Mouse (Mus musculus): ENCODE data around the gene Myh13. TPM values are rescaled to one million over a fixed set of nuclear protein-coding genes. Genes with fewer than 3 reads are reported as not detected.

Myh13 gene
- polyA plus RNA-seq, 1 experiment: not detected

DNA sequence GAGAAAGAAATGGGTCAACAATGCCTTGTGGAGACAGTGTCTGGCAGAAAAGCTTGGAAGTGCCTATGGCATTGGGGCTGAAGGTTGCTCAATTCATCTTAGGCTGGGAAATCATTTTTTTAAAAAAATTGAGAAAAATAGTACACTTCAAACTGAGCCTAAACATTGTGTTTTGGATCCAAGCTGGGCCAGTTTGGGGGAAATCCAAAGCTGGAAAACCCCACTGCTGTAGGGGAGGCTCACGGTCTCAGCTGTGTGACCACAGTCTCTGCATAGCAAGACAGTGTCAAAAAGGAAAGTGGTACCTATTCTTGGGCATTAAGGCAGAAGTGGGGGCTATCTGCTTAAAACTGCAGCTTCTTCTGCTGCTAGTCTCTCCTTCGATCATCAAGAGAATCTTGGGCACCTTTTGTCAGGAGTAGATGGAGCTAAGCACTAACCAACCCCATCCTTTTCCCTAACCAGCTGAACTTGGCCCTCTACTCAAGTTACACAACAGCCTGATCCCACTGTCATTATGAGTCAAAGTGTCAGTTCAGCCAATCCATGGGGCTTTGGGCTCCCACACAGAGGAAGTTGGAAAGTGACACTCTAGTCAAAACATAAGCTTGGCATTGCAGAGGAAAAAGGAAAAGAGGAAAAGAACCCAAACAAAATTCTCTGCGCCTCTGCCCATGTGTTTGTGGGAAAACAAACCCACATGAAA, 69.4 kb downstream of the Myh13 start:
- no peak for DNase-seq (ENCODE audit: low spot score)

DNA sequence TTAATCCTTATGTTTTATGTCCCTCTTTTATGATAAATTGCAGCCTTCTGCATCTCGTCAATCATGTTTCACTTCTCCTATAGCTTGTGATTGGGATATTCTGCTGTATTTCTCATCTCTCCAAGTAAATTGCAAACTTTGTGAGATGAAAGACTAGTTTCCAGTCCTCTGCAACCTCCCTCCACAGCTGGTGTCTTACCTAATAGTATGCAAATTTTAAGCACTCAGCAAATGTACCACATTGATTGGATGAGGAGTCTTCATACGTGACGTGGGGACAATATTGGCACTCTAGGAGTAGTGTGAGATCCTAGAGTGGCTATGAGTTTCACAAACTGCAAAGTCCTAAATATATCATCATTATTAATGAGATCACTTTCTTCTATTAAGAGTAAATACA, 70.9 kb downstream of the Myh13 start:
- DNase-seq (ENCODE audit: low spot score): no peak

DNA sequence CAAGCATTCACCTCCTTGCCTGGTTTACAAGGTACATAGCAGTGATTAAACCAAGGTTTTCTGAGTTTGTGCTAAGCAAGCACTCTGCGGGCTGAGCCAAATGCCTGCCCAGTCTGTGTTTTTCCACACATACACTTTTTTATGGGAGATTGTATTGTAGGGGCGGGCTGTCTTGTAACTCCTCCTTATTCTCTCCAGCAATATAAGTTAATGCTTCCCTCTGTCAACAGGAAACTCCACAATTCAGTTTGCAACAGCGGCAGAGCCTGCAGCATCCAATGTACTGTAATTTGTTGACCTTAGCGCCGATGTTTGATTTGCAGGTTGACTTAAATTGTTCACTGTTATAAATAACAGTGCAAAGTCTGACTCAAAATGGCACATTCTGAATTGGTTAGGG, 79.5 kb downstream of the Myh13 start:
- no peak for DNase-seq (ENCODE audit: low spot score)

DNA sequence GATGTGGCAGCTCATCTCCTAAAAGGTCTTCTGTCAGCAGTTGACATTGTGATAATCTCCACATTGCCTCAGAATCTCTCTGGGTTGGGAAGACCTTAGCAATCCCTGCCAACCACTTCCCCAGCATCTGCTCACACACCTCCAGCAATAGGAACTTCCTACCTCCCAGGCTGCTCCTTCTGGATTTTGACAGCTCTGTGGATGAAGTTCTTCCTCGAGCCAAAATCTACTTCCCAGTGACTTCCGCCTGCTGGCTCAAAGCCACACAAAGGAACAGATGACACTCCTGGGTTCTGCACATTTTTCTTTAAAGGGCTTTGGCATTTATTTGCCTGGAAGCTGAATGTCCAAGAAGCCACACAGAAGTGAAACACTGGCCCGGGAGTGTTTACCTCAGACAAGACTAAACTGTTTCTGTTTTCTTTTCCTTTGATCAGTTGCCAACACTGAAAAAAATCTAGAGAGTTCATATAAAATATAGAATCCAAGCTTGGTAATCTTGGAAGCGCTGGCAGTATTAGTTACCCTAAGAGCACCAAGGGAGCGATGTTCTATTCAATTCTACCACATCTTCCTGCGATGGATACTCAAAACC, 93.0 kb downstream of the Myh13 start:
- no peak for DNase-seq (ENCODE audit: low spot score)

Other genes starting within 250 kb of the Myh13 start
- gene Myh3, start 243.4 kb upstream of the Myh13 start, polyA plus RNA-seq (2012; rRNA removed): not detected in 2 replicates
- gene Myh2, start 150.6 kb upstream of the Myh13 start, polyA plus RNA-seq (2012; rRNA removed): 2.0 and 2.9 TPM in 2 replicates
- gene Myh1, start 121.6 kb upstream of the Myh13 start, polyA plus RNA-seq (2012; rRNA removed): 0.08 and 0.10 TPM in 2 replicates
- 0.01 TPM in 1 of 2 replicates, not detected in the other for gene Myh4, start 83.6 kb upstream of the Myh13 start, polyA plus RNA-seq (2012; rRNA removed)
- 0.08 and 0.15 TPM in 2 replicates for gene Myh8, start 44.5 kb upstream of the Myh13 start, polyA plus RNA-seq (2012; rRNA removed)
- gene Gas7, start 133.8 kb downstream of the Myh13 start, polyA plus RNA-seq (2012; rRNA removed): 10.5 and 16.2 TPM in 2 replicates